26 mouse cellular contexts compared by ENCODE assay signal in genomic region chr10:76551556-76551955, GRCm38 (mm10). TPM values are rescaled to one million over a fixed set of nuclear protein-coding genes. Genes with fewer than 3 reads are reported as not detected.
DNase-seq lines count a peak whose midpoint lies in the region; ATAC-seq and TF ChIP-seq lines count a peak whose summit lies in the region.
"Had no signal": no experiment of that assay in that cellular context is flagged by ENCODE, and none has a peak within 500 bp of the region (broad histone marks: within the 10 kb centered on the region; RNA-seq: fewer than 3 reads in every experiment).

No protein-coding gene starts in this region.

- no peaks in the 10 kb centered on the region for H3K27me3 ChIP-seq in forebrain, postnatal 0 days (ENCODE audit: insufficient read depth, low read length)
- no peaks in the 10 kb centered on the region for H3K27me3 ChIP-seq in forebrain, embryonic 12.5 days
- H3K27me3 ChIP-seq in hindbrain, postnatal 0 days (ENCODE audit: insufficient read depth, low read length) = no peaks in the 10 kb centered on the region
- H3K27me3 ChIP-seq: CH12.LX; embryonic facial prominence, embryonic 12.5 days had no signal

- H3K4me3 ChIP-seq in forebrain, postnatal 0 days (ENCODE audit: low read depth, low read length) = no peak overlapping the region
- no peak overlapping the region for H3K4me3 ChIP-seq in forebrain, embryonic 12.5 days (replicated peaks)
- H3K4me3 ChIP-seq in hindbrain, postnatal 0 days (ENCODE audit: low read length) = no peak overlapping the region
- H3K4me3 ChIP-seq: embryonic facial prominence, embryonic 10.5 days; embryonic facial prominence, embryonic 12.5 days had no signal

- H3K9me3 ChIP-seq in forebrain, postnatal 0 days (ENCODE audit: low read length) = no peaks in the 10 kb centered on the region
- no peaks in the 10 kb centered on the region for H3K9me3 ChIP-seq in forebrain, embryonic 12.5 days
- H3K9me3 ChIP-seq in hindbrain, postnatal 0 days (ENCODE audit: low read length) = no peaks in the 10 kb centered on the region
- H3K9me3 ChIP-seq: embryonic facial prominence, embryonic 10.5 days; embryonic facial prominence, embryonic 12.5 days; G1E had no signal

- H3K4me1 ChIP-seq in forebrain, postnatal 0 days (ENCODE audit: insufficient read depth) = no peaks in the 10 kb centered on the region
- H3K4me1 ChIP-seq in forebrain, embryonic 12.5 days = no peaks in the 10 kb centered on the region
- H3K4me1 ChIP-seq in hindbrain, postnatal 0 days (ENCODE audit: insufficient read depth, low read length) = no peaks in the 10 kb centered on the region
- H3K4me1 ChIP-seq: embryonic facial prominence, embryonic 10.5 days; embryonic facial prominence, embryonic 12.5 days had no signal

- WGBS in forebrain, postnatal 0 days = 66% methylated on average over 3 of the region's 3 CpGs
- 89% methylated on average over 3 of the region's 3 CpGs for WGBS in forebrain, embryonic 12.5 days
- WGBS in hindbrain, postnatal 0 days = 66% methylated on average over 3 of the region's 3 CpGs

- peaks cover 88% of the 10 kb centered on the region for H3K36me3 ChIP-seq in forebrain, postnatal 0 days (ENCODE audit: insufficient read depth)
- H3K36me3 ChIP-seq in forebrain, embryonic 12.5 days (replicated peaks) = peaks cover 90% of the 10 kb centered on the region
- H3K36me3 ChIP-seq in hindbrain, postnatal 0 days (ENCODE audit: insufficient read depth, low read length) = peaks cover 85% of the 10 kb centered on the region

- H3K27ac ChIP-seq in forebrain, postnatal 0 days (ENCODE audit: low read depth, low read length) = no peak overlapping the region
- no peak overlapping the region for H3K27ac ChIP-seq in forebrain, embryonic 12.5 days
- no peak overlapping the region for H3K27ac ChIP-seq in hindbrain, postnatal 0 days
- H3K27ac ChIP-seq: embryonic facial prominence, embryonic 10.5 days; embryonic facial prominence, embryonic 12.5 days had no signal

- no peak overlapping the region for H3K4me2 ChIP-seq in forebrain, postnatal 0 days (ENCODE audit: low read depth)
- H3K4me2 ChIP-seq in forebrain, embryonic 12.5 days = no peak overlapping the region
- no peak overlapping the region for H3K4me2 ChIP-seq in hindbrain, postnatal 0 days (ENCODE audit: low read depth, low read length)
- H3K4me2 ChIP-seq: embryonic facial prominence, embryonic 12.5 days had no signal

- DNase-seq in forebrain, postnatal 0 days = peak; percentile 13
- DNase-seq in MN1 (ENCODE audit: low spot score) (peak; percentile 30), ZHBTc4 (ENCODE audit: low read depth, low spot score) (peak; percentile 56)
- DNase-seq in mesoderm, embryonic 11.5 days (ENCODE audit: low read depth, low spot score) = peak; percentile 3
- DNase-seq in spleen, postnatal 4 days (ENCODE audit: low spot score in 2 of 2) = no peak
- DNase-seq in hindbrain, postnatal 0 days (ENCODE audit: low spot score) = no peak
- DNase-seq: adrenal gland, adult 2 months; adrenal gland, postnatal 10 days; adrenal gland, postnatal 25 days; B cell, adult 2 months; cerebellum, adult 11-12 months; cerebellum, adult 2 months; cerebellum, adult 9-10 months; cerebellum, postnatal 10 days; cerebellum, postnatal 25 days had no signal

- no peak for TF ChIP-seq CTCF in forebrain, postnatal 0 days (IDR thresholded peaks at IDR 0.05; ENCODE audit: low read depth)
- TF ChIP-seq CTCF in hindbrain, postnatal 0 days (IDR thresholded peaks at IDR 0.05; ENCODE audit: low read depth) = no peak

- no peak overlapping the region for H3K9ac ChIP-seq in forebrain, postnatal 0 days
- no peak overlapping the region for H3K9ac ChIP-seq in forebrain, embryonic 12.5 days
- H3K9ac ChIP-seq in hindbrain, postnatal 0 days (replicated peaks; ENCODE audit: low read length) = no peak overlapping the region
- H3K9ac ChIP-seq: embryonic facial prominence, embryonic 12.5 days had no signal

- no peak for ATAC-seq in forebrain, postnatal 0 days
- ATAC-seq in forebrain, embryonic 12.5 days (ENCODE audit: low FRiP score) = no peak
- ATAC-seq in hindbrain, postnatal 0 days = no peak
- ATAC-seq: CD4-positive, CD25-positive, alpha-beta regulatory T cell, adult 4 months; forebrain, embryonic 14.5 days; forebrain, embryonic 16.5 days had no signal

RNA-seq across cellular contexts. Expression of gene Spatc1l, which starts 10.5 kb away (rescaled TPM):
- total RNA-seq in forebrain, postnatal 0 days (2014; rRNA removed) = 0.38 TPM in 1 of 2 replicates, not detected in the other
- polyA plus RNA-seq in forebrain, postnatal 0 days (2015; fragmentation: Nextera tagmentation; extraction: Ambion mirVana) = not detected in 2 replicates
- polyA plus RNA-seq in forebrain, embryonic 12.5 days (2016; fragmentation: Nextera tagmentation; extraction: Ambion mirVana) = not detected in 2 replicates
- total RNA-seq in hindbrain, postnatal 0 days (2014; rRNA removed) = not detected in 2 replicates
- polyA plus RNA-seq in hindbrain, postnatal 0 days (2015; fragmentation: Nextera tagmentation; extraction: Ambion mirVana) = not detected in 2 replicates
- total RNA-seq: adrenal gland, adult 2 months; adrenal gland, postnatal 10 days; adrenal gland, postnatal 25 days; adrenal gland, postnatal 4 days had no signal
- polyA plus RNA-seq: adrenal gland, adult 2 months; CD4-positive, CD25-positive, alpha-beta regulatory T cell, adult 4 months; embryonic facial prominence, embryonic 12.5 days; embryonic facial prominence, embryonic 14.5 days; forebrain, embryonic 11.5 days; forebrain, embryonic 14.5 days; G1E had no signal

RNA-seq across cellular contexts. Expression of gene Lss, which starts 20.2 kb away (rescaled TPM):
- 66.3 and 67.1 TPM in 2 replicates for total RNA-seq in forebrain, postnatal 0 days (2014; rRNA removed)
- polyA plus RNA-seq in forebrain, postnatal 0 days (2015; fragmentation: Nextera tagmentation; extraction: Ambion mirVana) = 31.5 and 38.6 TPM in 2 replicates
- 51.8 and 58.6 TPM in 2 replicates for polyA plus RNA-seq in forebrain, embryonic 12.5 days (2016; fragmentation: Nextera tagmentation; extraction: Ambion mirVana)
- 55.1 and 68.1 TPM in 2 replicates for total RNA-seq in hindbrain, postnatal 0 days (2014; rRNA removed)
- 33.5 and 38.0 TPM in 2 replicates for polyA plus RNA-seq in hindbrain, postnatal 0 days (2015; fragmentation: Nextera tagmentation; extraction: Ambion mirVana)

RNA-seq across cellular contexts. Expression of gene Ftcd, which starts 23.9 kb away (rescaled TPM):
- 0.05 and 0.08 TPM in 2 replicates for total RNA-seq in forebrain, postnatal 0 days (2014; rRNA removed)
- 0.17 TPM in 1 of 2 replicates, not detected in the other for polyA plus RNA-seq in forebrain, postnatal 0 days (2015; fragmentation: Nextera tagmentation; extraction: Ambion mirVana)
- not detected in 2 replicates for polyA plus RNA-seq in forebrain, embryonic 12.5 days (2016; fragmentation: Nextera tagmentation; extraction: Ambion mirVana)
- 0.75 TPM in 1 of 2 replicates, not detected in the other for total RNA-seq in hindbrain, postnatal 0 days (2014; rRNA removed)
- 0.14 TPM in 1 of 2 replicates, not detected in the other for polyA plus RNA-seq in hindbrain, postnatal 0 days (2015; fragmentation: Nextera tagmentation; extraction: Ambion mirVana)
- total RNA-seq: adrenal gland, postnatal 25 days; CH12.LX had no signal
- polyA plus RNA-seq: CD4-positive, CD25-positive, alpha-beta regulatory T cell, adult 4 months; cerebellum, adult 2 months; embryonic facial prominence, embryonic 10.5 days; forebrain, embryonic 11.5 days; forebrain, embryonic 14.5 days; G1E had no signal

Comparison
In these comparisons a context has a peak if more than half of its experiments do, and no peak if none do; other contexts are left out.
1. DNase-seq: peak in forebrain, postnatal 0 days (single experiment), MN1 (single experiment), ZHBTc4 (single experiment) and mesoderm, embryonic 11.5 days (single experiment); none in spleen, postnatal 4 days (0 of 2) and hindbrain, postnatal 0 days (single experiment).